Mouse (Mus musculus) common myeloid progenitor, adult 5-6 weeks (primary cell): ENCODE measurements around the gene Dirc2. TPM values are rescaled to one million over a fixed set of nuclear protein-coding genes. Genes with fewer than 3 reads are reported as not detected.

Source experiments
- total RNA-seq: library from RNA; stranded (forward); fragments of 200-1000, 187-1606 nt; gene quantifications from 2 replicates; pipeline ENCODE4 v1.2.3, GENCODE M21; 2017

The Dirc2 gene
- total RNA-seq, 1 experiment from 2014 or later: 5.5 TPM

Other genes with a start within 250 kb of the Dirc2 start
- not detected in 2 replicates for gene Sema5b, start 228.2 kb downstream of the Dirc2 start, total RNA-seq
- gene Hspbap1, start 1.0 kb upstream of the Dirc2 start, total RNA-seq: 2.5 and 4.5 TPM in 2 replicates
- gene Parp14, start 102.2 kb upstream of the Dirc2 start, total RNA-seq: 16.1 and 20.6 TPM in 2 replicates
- 38.2 and 48.5 TPM in 2 replicates for gene Parp9, start 169.1 kb upstream of the Dirc2 start, total RNA-seq
- 42.5 and 48.7 TPM in 2 replicates for gene Dtx3l, start 169.8 kb upstream of the Dirc2 start, total RNA-seq
- gene Kpna1, start 209.4 kb upstream of the Dirc2 start, total RNA-seq: 35.0 and 60.1 TPM in 2 replicates